Mouse (Mus musculus) thymus, adult 2 months (tissue): ENCODE results near the gene Ptges3.

Experiments used
- CTCF ChIP-seq: fragments of 200-500 bp; IDR thresholded peaks from 2 replicates; pipeline ENCODE4 v1.5.1; 2012; ENCODE audit warnings: mild to moderate bottlenecking, control low read depth, low read length, moderate library complexity, borderline replicate concordance; ENCODE audit not compliant: control insufficient read depth, poor library complexity, insufficient read depth; ENCODE audit errors: extremely low read depth
- POLR2A ChIP-seq: fragments of 200-500 bp; IDR thresholded peaks from 2 replicates; pipeline ENCODE4 v1.6.1; 2012; ENCODE audit warnings: mild to moderate bottlenecking, low read length, control low read depth, moderate library complexity; ENCODE audit not compliant: control insufficient read depth, poor library complexity, insufficient read depth; ENCODE audit errors: extremely low read depth

DNA sequence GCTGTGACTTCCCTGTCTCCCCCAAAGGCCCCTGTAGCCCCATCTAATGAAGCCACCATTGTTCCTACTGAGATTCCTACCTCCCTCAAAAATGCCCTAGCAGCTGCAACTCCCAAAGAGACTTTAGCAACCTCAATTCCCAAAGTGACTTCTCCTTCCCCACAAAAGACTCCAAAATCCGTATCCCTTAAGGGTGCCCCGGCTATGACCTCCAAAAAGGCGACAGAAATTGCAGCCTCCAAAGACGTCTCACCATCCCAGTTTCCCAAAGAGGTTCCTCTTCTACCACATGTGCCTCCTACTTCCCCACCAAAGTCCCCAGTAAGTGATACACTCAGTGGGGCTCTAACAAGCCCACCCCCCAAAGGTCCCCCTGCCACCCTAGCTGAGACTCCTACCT, 17.1 kb upstream of the Ptges3 start:
- TF ChIP-seq CTCF (no peak), POLR2A (no peak)
